Mouse (Mus musculus): ENCODE measurements around the gene Cemip2. TPM values are rescaled to one million over a fixed set of nuclear protein-coding genes. Genes with fewer than 3 reads are reported as not detected.

Gene Cemip2
- total and polyA plus RNA-seq, 3 experiments = 2.5 to 10.9 (median 7.7) TPM

DNA sequence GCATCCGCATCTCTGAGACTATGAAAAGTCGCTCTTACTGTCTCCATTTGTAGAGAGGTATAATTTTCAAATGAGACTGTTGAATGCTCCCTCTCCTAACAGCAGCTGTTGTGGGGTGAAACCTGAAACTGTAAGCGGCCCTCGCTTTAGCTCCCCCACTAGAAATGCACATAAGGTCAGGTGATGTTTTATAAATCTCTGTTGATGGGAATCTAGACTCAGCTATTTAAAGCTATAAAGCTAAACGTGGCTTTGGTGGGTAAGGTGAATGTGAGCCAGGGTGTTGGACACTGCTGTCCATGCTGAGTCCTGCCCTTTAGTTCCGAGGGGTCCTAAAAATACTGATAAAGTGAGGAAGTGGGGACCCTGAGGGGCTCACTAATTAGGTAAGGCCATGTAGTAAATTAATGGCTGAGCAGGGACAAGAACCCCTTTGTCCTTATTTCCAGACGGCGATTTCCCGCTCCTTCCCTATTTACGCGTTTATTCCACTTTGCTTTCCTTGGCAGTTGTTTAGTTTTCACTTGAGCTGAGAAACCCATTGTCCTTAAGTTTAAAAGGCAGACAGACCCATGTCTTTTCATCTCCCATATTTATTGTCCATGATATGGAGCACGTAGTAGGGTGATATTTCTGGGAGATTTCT is 3.8 kb downstream of the Cemip2 start:
- Histone ChIP-seq H3K4me3 (ENCODE audit: low read depth, low read length) (no peak overlapping the region), H3K27me3 (ENCODE audit: insufficient read depth, low read length) (peaks cover 4% of the 10 kb centered on the region; the same call in 1 of the 2 replicates), H3K9me3 (replicated peaks) (no peaks in the 10 kb centered on the region), H3K4me1 (ENCODE audit: insufficient read depth, low read depth, low read length) (peaks cover 34% of the 10 kb centered on the region), H3K36me3 (replicated peaks) (peaks cover 12% of the 10 kb centered on the region)
- no peak for TF ChIP-seq TAL1 (conservative IDR thresholded peaks at IDR 0.05; ENCODE audit: low read depth, low read length)
- no peak for TF ChIP-seq GATA2 (IDR thresholded peaks at IDR 0.05; ENCODE audit: borderline replicate concordance, low read depth, low read length)
- no peak for TF ChIP-seq CTCF (IDR thresholded peaks at IDR 0.05; ENCODE audit: low read depth, low read length)
- TF ChIP-seq POLR2AphosphoS5 (IDR thresholded peaks at IDR 0.05; ENCODE audit: insufficient replicate concordance, low read depth, low read length) = no peak
- TF ChIP-seq GATA1 (IDR thresholded peaks at IDR 0.05; ENCODE audit: borderline replicate concordance, low read length) = no peak
- DNase-seq (ENCODE audit: low spot score) = no peak
- ATAC-seq (ENCODE audit: extremely low read depth, insufficient number of reproducible peaks, low FRiP score, poor library complexity, severe bottlenecking) = no peak

DNA sequence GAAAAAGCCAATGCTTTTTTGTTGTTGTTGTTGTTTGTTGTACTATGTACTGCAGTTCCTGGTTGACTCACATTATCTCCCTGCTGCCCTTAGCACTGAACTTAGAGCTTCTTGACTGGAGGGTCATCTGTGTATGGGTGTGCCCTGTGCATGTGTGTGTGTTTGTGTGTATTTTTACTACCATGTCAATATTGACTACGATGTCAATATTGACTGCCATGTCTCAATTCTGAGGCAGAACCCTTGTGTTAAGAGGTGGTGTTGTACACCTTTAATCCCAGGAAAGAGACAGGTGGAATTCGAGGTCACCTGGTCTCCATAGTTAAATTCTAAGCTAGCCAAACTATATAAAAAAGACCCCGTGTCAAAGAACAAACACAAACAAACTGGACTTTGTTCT is 5.6 kb downstream of the Cemip2 start:
- H3K9me3 ChIP-seq (replicated peaks) = no peaks in the 10 kb centered on the region
- TF ChIP-seq TAL1 (conservative IDR thresholded peaks at IDR 0.05; ENCODE audit: low read depth, low read length) (no peak), GATA2 (IDR thresholded peaks at IDR 0.05; ENCODE audit: borderline replicate concordance, low read depth, low read length) (no peak), CTCF (IDR thresholded peaks at IDR 0.05; ENCODE audit: low read depth, low read length) (no peak), POLR2AphosphoS5 (IDR thresholded peaks at IDR 0.05; ENCODE audit: insufficient replicate concordance, low read depth, low read length) (no peak), GATA1 (IDR thresholded peaks at IDR 0.05; ENCODE audit: borderline replicate concordance, low read length) (no peak)
- peaks cover 12% of the 10 kb centered on the region for H3K36me3 ChIP-seq (replicated peaks)
- ATAC-seq (ENCODE audit: extremely low read depth, insufficient number of reproducible peaks, low FRiP score, poor library complexity, severe bottlenecking) (no peak), DNase-seq (ENCODE audit: low spot score) (no peak)
- H3K4me3 ChIP-seq (ENCODE audit: low read depth, low read length) = no peak overlapping the region
- peaks cover 23% of the 10 kb centered on the region for H3K4me1 ChIP-seq (ENCODE audit: insufficient read depth, low read depth, low read length)
- H3K27me3 ChIP-seq (ENCODE audit: insufficient read depth, low read length) = no peaks in the 10 kb centered on the region

- no peaks in the 10 kb centered on the region for H3K27me3 ChIP-seq (ENCODE audit: insufficient read depth, low read length)
- peaks cover 15% of the 10 kb centered on the region for H3K4me1 ChIP-seq (ENCODE audit: insufficient read depth, low read depth, low read length)
- H3K4me3 ChIP-seq (ENCODE audit: low read depth, low read length) = no peak overlapping the region
- ATAC-seq (ENCODE audit: extremely low read depth, insufficient number of reproducible peaks, low FRiP score, poor library complexity, severe bottlenecking) = no peak
- DNase-seq (ENCODE audit: low spot score) = no peak
- TF ChIP-seq POLR2AphosphoS5 (IDR thresholded peaks at IDR 0.05; ENCODE audit: insufficient replicate concordance, low read depth, low read length) (no peak), TAL1 (conservative IDR thresholded peaks at IDR 0.05; ENCODE audit: low read depth, low read length) (no peak), GATA1 (IDR thresholded peaks at IDR 0.05; ENCODE audit: borderline replicate concordance, low read length) (no peak), CTCF (IDR thresholded peaks at IDR 0.05; ENCODE audit: low read depth, low read length) (no peak), GATA2 (IDR thresholded peaks at IDR 0.05; ENCODE audit: borderline replicate concordance, low read depth, low read length) (no peak)
- H3K36me3 ChIP-seq (replicated peaks) = peaks cover 12% of the 10 kb centered on the region
- no peaks in the 10 kb centered on the region for H3K9me3 ChIP-seq (replicated peaks)
Observed at GRCm38 (mm10) chr19:21784331-21785131, 6.4 kb downstream of the Cemip2 start.

DNA sequence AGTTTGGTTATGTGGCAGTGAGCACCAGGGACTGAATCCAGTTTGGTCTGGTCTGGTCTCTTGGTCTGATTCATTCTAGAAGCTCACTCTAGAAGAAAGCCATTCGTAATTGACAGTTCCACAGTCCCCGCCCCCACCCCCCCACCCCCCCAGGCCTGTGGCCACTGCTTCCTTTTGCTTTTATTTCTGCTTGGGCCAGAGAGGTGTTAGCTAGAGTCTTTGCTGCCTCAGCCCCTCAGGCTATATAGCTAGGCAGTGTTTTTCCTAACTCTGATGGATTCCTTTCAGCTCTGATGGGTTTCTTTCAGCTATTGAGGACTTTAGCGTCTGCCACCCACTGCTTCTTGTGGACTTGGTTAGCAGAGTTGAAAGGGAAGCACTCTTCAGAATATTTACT is 7.0 kb downstream of the Cemip2 start:
- H3K9me3 ChIP-seq (replicated peaks) = no peaks in the 10 kb centered on the region
- DNase-seq (ENCODE audit: low spot score) (no peak), ATAC-seq (ENCODE audit: extremely low read depth, insufficient number of reproducible peaks, low FRiP score, poor library complexity, severe bottlenecking) (no peak)
- peaks cover 14% of the 10 kb centered on the region; the same call in 1 of the 2 replicates for H3K4me1 ChIP-seq (ENCODE audit: insufficient read depth, low read depth, low read length)
- no peaks in the 10 kb centered on the region for H3K27me3 ChIP-seq (ENCODE audit: insufficient read depth, low read length)
- peaks cover 14% of the 10 kb centered on the region for H3K36me3 ChIP-seq (replicated peaks)
- no peak overlapping the region for H3K4me3 ChIP-seq (ENCODE audit: low read depth, low read length)
- TF ChIP-seq GATA1 (IDR thresholded peaks at IDR 0.05; ENCODE audit: borderline replicate concordance, low read length) (no peak), CTCF (IDR thresholded peaks at IDR 0.05; ENCODE audit: low read depth, low read length) (no peak), POLR2AphosphoS5 (IDR thresholded peaks at IDR 0.05; ENCODE audit: insufficient replicate concordance, low read depth, low read length) (no peak), GATA2 (IDR thresholded peaks at IDR 0.05; ENCODE audit: borderline replicate concordance, low read depth, low read length) (no peak)

GRCm38 (mm10) chr19:21787004-21787480 is 8.9 kb downstream of the Cemip2 start:
- ATAC-seq (ENCODE audit: extremely low read depth, insufficient number of reproducible peaks, low FRiP score, poor library complexity, severe bottlenecking) = no peak
- Histone ChIP-seq H3K4me3 (ENCODE audit: low read depth, low read length) (no peak overlapping the region), H3K9me3 (replicated peaks) (no peaks in the 10 kb centered on the region), H3K36me3 (replicated peaks) (peaks cover 2% of the 10 kb centered on the region), H3K4me1 (ENCODE audit: insufficient read depth, low read depth, low read length) (0 out of 2 replicates have a peak, but pooled peaks cover 5% of the 10 kb centered on the region), H3K27me3 (ENCODE audit: insufficient read depth, low read length) (no peaks in the 10 kb centered on the region)
- TF ChIP-seq TAL1 (conservative IDR thresholded peaks at IDR 0.05; ENCODE audit: low read depth, low read length) (no peak), GATA2 (IDR thresholded peaks at IDR 0.05; ENCODE audit: borderline replicate concordance, low read depth, low read length) (no peak), GATA1 (IDR thresholded peaks at IDR 0.05; ENCODE audit: borderline replicate concordance, low read length) (no peak), CTCF (IDR thresholded peaks at IDR 0.05; ENCODE audit: low read depth, low read length) (no peak), POLR2AphosphoS5 (IDR thresholded peaks at IDR 0.05; ENCODE audit: insufficient replicate concordance, low read depth, low read length) (no peak)
- DNase-seq (ENCODE audit: low spot score) = no peak

DNA sequence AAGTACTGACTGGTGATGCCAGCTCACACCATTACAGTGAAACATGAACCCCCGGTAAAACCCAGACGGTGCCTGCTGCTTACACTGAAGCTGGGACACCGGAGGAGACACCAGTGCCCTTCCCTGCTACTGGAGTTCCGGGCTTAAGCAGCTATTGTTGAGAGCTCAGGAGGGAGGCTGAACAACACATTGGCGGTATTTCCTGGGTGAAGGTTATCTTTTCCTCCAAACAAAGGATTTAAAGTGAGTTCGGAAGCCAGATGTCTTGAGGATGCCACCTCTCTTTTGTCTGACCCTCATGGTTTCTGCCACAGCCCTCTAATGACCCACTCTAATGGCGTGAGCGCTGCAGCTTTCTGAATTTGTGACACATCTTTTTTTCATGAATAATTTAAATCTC is 10.9 kb downstream of the Cemip2 start:
- Histone ChIP-seq H3K9me3 (replicated peaks) (no peaks in the 10 kb centered on the region), H3K4me1 (ENCODE audit: insufficient read depth, low read depth, low read length) (0 out of 2 replicates have a peak, but pooled peaks cover 5% of the 10 kb centered on the region), H3K4me3 (ENCODE audit: low read depth, low read length) (no peak overlapping the region), H3K36me3 (replicated peaks) (peaks cover 13% of the 10 kb centered on the region), H3K27me3 (ENCODE audit: insufficient read depth, low read length) (no peaks in the 10 kb centered on the region)
- TF ChIP-seq CTCF (IDR thresholded peaks at IDR 0.05; ENCODE audit: low read depth, low read length) (no peak), POLR2AphosphoS5 (IDR thresholded peaks at IDR 0.05; ENCODE audit: insufficient replicate concordance, low read depth, low read length) (no peak), TAL1 (conservative IDR thresholded peaks at IDR 0.05; ENCODE audit: low read depth, low read length) (no peak), GATA1 (IDR thresholded peaks at IDR 0.05; ENCODE audit: borderline replicate concordance, low read length) (no peak), GATA2 (IDR thresholded peaks at IDR 0.05; ENCODE audit: borderline replicate concordance, low read depth, low read length) (no peak)
- DNase-seq (ENCODE audit: low spot score) (no peak), ATAC-seq (ENCODE audit: extremely low read depth, insufficient number of reproducible peaks, low FRiP score, poor library complexity, severe bottlenecking) (no peak)
